Mouse (Mus musculus) gastrocnemius, postnatal 10 days (tissue): Measurements from ENCODE around the gene Sestd1. TPM values are rescaled to one million over a fixed set of nuclear protein-coding genes. Genes with fewer than 3 reads are reported as not detected.
A peak's percentile ranks its signal among the peaks of the same experiment; 100 is the strongest.

ENCODE experiments used
- DNase-seq: peaks from one replicate; pipeline ENCODE4 v3.0.0; 2021; ENCODE audit warnings: mixed read lengths
- total RNA-seq, 2 experiments: library from RNA; stranded (reverse); gene quantifications; 2 replicates each; pipeline ENCODE4 v1.2.3; 2021

The Sestd1 gene
- total RNA-seq, 2 experiments from 2014 or later = 15.5 to 17.5 TPM

DNA sequence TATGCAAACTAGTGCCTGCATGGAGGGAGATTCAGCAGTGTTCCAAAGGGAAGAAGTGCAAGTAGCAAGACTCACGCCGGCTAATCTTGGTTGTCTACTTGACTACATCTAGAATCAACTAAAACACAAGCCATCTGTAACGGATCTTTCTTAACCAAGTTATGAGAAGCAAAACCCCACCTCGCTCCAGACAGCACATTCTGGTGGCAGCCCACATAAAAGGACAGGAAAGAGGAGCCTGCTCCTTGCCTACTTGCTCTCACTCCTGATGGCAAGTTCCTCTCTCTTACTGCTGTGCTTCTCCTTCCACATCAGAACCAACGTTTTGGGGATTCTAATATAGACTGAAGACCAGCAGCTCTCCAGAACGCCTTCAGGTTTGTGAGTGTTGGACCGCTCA lies 9.6 kb downstream of the Sestd1 start:
- no peak for DNase-seq

DNA sequence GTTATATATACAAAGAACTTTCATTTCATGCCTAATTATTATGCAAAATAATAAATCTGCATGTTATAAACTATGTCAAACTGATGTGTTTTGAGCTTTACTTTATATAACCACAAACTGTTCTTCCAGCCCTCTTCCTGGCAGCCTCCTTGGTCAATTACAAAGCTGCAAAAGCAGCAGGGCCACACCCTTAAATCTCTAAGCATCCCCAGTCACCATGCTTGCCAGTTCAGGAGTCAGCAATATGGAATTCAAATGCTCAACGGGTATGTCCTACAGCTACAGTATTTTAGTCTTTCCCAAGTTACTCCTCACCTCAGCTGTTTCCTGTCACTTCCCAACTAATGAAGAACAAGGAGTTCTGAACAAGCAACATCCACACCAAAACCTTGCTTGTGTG lies 10.3 kb downstream of the Sestd1 start:
- no peak for DNase-seq

DNA sequence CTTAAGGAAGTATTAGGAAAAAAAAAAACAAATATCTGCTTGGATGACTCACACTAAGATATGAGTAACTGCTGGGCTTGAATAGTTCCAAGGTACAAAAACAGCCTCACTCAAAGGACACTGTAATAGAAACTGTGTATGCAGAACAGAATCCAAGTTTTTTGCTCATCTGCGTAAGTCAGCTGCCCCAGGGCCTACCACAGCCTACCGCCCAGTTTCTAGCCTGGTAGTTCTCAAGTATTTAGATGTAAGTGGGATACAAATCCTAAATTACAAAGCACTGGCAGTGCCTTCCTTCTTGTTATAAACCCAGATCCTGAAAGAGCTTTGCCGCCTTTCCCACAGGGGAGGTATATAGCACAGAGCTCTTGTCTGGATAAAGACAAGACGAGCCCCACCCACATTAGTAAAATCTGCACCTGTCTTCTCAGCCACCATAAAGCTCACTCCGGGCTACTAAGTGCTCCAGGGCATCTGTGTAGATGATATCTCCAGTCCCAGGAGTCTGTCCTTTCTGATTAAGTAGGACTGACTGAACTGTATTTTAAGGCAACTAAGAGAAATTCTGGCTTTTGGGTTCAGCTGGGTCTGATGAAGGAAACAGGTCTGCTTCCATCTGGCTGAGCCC lies 11.7 kb downstream of the Sestd1 start:
- no peak for DNase-seq

DNA sequence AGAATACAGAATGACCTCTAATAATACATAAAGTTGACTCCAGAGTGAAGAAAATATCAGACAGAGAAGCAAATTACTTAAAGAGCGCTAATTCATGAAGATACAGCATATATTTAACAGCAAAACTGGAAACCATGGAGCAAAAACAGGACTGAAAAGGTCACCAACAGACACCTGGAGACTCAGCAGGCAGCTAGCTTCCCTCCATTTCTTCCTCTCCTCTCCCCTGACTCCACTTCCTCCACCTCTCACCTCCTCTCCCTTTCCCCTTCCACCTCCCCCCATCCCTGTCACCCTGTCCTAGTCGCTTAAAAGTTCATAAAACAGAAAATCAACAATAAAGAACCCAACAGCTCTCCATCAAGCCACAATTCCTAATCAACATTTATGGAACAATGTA lies 13.5 kb downstream of the Sestd1 start:
- no peak for DNase-seq

DNA sequence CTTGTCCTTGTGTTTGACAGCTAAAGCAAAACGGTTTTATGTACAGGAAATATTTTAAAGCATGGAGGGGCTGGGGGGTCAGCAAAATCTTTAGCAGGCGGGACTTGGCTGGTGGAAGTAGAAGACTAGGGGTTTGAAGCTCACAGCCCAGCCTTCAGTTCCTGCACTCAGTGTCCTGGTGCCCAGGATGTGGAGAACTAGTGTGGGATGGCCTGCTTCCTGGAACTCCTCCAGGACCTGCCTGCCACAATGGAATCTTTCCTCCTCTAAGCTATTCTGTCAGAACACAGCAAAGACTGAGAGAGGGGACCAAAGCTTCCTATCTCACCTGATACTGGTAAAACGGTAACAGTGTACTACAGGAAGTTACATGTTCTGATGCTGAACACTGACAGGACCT lies 14.4 kb downstream of the Sestd1 start:
- no peak for DNase-seq

DNA sequence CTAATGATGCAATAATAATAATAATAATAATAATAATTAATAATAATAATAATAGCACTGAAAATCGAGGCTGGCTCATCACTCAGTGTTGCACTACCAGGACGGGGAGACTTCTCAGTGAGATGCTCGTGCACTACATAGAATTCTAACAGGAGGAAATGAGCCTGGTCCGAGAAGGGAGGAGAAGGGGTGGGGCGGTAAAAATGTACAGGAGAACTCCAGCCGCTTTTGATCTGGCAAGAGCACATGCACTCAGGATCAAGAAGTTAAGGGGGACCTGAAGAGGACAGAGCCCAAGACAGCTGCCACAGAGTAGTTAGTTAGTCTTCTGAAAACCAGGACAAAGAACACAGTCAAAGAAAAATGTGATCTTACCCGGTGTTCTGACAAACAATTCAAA lies 15.1 kb downstream of the Sestd1 start:
- no peak for DNase-seq

DNA sequence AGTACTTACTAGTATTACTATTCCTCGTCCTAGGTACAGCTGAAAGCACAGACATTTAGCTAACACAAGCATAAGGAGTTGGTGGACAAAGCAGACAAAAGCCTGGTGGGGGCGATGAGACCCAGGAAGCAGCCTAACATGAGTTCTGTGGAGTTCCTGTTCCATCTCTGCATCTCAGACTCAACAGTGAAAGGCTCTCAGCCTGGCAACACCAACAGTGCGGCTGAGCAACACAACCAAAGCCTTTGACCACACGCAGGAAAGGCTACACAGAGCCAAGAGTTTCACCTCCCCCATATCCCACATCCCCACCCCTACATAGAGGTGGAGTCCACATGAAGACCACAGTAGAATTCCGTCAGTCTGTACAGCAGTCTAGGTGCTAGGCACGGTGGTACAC lies 15.8 kb downstream of the Sestd1 start:
- no peak for DNase-seq

DNA sequence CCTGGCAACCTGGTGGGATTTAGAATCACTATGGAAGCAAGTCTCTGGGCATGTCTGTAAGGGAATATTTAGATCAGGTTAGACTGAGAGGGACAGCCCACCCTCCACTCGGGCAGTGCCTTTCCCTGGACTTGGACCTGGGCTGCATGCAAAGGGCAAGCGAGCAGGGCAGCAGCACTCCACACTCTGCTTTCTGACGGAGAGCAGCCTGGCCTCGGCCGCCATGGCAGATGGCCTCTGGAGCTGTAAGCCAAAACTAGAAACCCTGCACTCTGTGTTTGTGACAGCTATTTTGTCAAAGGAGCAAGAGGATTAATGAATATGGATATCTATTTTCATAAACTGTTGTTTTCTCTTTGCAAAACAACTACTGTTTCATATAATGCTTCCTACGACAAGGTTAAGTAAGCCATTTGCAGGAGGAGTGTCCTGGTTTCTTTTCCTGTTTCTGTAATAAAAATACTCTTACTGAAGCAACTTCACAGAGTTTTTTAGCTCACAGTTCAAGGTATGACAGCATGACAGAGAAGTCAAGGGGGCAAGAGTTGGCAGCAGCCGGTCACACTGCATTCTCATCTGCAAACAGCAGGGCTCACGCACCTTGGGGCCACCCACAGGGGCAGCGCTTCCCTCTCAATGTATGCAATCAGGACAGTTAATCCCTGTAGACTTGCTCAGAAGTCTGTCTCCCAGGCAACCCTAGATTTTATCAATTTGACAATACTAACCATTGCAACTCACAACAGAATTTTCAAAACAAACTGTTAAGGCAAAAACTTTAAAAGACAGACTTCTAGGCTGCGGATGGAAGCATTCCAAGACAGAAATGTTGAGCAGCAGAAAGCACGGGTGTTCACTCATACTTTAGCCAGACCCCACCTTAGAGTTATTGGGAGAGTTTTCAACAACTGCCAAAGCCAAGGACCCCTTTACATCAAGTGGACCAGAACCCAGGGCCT lies 16.6 kb downstream of the Sestd1 start:
- DNase-seq = no peak

DNA sequence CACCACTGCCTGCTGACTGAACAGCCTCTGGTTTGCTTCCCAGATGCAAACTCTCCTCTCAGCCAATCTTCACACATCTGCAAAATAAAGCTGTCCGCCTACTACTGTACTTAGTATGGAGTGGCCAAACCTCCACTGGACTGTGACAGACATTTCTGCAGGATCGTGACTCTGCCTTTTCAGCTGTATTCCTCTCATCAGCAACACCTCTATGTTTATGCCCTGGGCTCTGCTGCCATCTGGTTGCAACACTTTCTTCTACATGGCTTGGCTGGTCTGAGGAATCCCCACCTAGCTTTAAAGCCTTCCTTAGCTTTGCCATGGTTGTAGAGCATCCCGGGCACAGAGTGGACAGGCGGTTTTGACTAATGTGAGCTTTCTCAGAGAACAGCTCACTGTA lies 20.3 kb downstream of the Sestd1 start:
- no peak for DNase-seq

DNA sequence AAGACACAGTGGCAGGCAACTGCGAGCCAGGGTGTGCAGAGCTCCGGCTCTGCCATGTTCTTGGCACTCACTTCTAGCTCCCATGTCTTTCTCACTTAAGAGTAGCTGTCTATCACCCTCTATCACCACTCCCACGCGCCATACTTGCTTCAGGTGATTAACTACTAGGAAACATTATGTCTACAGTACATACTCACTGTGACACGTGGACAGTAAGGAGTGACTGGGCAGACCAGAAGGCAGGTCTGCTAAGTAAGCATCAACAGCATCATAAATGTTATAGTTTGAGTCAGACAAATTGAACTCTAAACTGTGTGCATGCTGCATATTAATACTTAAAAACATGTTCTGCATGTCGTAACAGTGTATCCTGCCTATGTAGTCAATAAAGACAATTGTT lies 27.2 kb downstream of the Sestd1 start:
- no peak for DNase-seq

DNA sequence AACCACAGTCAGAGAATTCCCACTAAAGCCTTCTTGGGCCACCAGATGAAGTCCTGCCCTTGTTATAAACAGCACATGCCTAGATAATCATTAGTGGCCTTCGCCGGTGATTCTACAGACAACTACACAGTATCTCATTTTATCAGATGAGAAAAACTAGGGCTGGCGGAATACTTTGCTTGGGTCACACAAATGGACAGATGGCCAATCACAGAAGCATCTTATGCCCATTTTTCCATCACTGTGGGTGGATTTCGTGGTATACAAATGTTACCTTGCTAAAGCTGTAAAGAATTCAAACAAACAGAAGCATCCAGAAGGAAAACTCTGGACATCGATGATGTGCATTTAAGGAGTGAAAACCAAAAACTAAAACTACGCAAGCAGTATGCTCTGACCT lies 28.7 kb downstream of the Sestd1 start:
- DNase-seq = no peak

DNA sequence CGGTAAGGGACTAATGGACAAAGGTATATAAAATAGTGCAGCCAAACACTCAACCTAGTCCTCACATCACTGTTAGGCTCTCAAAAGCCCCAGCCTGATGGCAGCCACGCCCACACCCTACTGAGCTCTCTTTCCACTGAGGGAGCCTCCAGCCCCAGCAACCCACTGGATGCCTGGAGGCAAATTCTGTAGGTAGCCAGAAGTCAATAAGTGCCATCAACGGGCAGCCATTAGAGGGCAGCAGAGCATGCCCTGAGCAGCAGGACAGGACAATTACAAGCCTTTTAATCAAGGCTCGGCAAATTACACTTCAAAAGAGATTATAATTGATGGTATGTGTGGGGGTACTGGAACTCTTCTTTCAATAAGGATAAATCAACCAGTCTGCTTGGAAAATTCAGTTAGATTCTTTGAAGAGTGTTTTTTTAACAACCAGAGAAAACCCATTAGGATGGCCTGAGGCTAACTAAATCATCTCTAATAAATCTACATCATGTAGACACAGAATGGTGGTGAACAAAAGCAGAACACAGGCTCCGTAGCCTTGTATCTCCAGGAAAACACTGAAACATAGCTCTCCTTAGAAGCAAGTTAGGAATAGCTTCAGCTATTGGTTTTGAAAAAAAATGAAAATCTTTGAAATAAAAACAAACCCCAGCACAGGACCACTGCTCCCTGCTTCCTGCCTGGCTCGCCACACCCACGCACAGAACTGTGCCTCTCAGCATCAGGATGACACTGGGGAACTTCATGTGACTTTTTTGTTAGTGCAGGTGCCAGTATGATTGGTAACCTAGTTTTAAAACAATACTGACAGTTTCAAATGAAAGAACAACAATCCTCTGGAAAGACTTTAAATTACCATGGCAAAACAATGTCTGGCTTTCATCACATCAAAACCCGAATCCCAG lies 30.4 kb downstream of the Sestd1 start:
- peak; percentile 52 for DNase-seq

DNA sequence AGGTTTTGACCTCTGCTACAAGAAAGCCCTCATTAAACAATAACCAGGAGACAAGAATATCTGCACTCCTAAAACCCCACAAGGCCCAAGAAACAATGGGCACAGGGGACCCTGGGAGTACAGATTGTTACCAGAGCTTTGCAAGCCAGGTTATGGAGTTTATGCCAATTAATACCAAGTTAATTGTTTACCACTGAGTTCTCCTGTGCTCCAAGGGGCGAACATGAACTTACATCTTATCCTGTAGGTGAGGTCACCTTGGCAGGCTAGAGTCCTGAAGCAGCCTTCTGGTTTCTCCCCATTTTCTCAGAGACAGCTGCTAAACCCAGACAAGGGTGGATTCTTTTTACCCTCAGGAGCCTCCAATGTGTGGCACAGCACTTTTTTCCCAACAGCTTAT lies 32.0 kb downstream of the Sestd1 start:
- no peak for DNase-seq

DNA sequence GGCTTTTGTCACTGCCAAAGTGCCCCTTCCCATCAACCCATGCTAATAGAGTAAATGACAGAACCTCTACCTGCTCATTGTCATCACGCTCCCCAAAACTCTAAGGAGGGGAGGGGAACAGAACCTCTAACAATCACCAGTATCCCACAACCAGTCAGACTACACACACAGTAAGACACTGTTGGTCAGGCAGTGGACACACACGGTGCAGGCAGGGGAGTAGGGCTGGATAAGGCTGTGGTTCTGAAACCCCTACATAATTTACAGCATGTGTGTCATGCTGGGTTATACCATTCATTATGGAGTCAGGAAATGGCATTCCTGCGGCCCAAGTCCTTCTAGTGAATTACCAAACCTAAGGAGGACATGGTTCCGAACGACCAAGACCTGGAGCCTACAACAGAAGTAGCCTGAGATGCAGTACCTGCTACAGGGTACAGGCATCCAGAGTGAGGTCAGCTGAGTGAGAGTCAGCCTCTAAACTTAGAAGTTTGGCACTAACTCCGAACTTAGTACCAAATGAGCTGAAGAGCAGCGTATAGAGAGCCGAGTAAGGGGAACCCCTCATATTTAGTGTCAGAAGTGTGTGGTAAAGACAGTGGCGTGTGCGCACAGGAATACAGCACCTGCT lies 33.1 kb downstream of the Sestd1 start:
- no peak for DNase-seq

DNA sequence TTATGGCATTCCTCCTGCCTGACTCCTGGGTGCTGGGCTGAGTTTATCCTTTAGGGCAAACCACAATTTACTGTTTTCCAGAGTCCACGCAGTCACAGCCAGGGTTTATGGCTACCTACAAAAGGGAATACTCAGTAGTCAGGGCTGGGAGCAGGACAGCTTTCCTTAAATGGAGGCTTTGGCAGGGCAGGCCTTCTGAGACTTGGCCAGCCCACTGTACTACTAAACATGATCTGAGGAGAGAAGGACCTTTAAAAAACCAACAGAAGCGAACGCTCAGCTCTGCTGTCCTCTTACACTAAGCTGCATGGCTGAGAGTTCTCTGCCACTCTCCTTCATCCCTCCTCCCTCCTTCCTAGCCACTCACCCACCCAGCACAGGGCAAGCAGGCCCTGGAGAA lies 34.6 kb downstream of the Sestd1 start:
- DNase-seq = peak; percentile 25

DNA sequence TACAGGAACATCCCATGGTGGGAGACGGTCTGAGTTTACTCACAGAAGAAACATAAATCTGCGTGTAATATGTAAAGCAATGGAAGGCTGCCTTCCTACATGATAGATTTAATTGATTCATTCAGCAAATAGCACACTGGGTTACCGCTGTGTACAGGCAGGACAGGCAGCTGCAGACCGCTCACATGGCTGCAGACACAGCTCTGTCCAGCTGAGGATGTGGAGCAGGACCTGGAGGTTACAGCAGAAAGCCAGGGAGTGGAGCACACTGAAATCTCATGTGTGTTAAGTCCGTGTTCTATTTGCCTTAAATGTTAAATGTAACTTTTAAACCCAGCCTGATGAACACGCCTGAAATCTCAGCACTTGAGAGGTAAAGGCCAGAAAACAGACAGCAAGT lies 38.1 kb downstream of the Sestd1 start:
- no peak for DNase-seq

DNA sequence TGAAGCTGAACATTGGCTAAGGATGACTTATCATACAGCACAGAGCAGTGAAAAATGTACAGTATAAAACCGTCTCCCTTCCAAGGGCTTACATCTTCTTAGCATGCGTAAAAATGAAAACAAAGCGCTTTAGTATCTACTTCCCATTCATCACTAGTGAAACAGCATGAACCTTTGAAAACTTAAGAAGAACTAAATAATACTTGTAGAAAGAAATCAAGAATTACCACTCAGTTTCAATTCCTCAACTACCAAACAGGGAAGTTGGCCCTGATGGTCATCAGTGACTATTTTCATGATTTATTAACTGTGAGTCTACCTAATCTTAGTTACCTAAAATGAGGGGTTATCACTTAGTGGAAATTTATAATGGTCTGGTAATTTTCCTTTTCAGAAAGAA lies 41.8 kb downstream of the Sestd1 start:
- DNase-seq = no peak

DNA sequence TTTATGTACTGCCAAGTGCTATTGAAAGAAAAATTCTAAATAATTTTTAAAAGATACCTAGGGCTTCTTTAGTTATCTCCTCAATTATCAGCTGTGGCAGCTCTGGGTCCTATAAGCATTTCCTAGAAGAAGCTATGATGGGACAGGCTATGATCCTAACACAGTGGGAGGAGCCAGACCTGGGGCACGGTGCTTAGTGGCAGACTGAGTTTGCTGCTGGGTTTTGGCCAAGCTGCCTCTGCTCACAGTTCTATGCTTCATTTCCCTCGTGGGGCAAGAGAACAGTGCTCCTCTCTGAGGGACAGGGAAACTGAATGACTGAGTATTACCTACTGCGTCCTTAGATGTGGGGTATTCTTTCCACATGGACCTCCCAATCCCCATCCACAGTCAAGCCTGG lies 42.3 kb downstream of the Sestd1 start:
- no peak for DNase-seq

DNA sequence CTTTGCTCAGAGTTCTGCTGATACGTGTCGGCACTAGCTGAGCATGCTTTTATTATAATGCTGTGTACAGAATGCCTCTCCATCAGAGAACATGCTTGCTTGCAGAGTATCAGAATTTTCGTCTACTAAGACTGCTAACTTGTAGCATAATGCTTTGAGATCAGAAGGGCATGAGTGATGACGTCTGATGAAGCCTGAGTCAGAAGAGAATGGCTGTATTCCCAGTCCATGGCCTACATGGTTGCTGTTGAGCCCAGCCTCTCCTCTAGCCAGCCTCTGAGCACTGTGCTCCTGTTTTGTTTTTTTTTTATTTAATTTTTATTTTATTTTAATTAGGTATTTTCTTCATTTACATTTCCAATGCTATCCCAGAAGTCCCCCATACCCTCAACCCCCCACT lies 43.5 kb downstream of the Sestd1 start:
- no peak for DNase-seq

DNA sequence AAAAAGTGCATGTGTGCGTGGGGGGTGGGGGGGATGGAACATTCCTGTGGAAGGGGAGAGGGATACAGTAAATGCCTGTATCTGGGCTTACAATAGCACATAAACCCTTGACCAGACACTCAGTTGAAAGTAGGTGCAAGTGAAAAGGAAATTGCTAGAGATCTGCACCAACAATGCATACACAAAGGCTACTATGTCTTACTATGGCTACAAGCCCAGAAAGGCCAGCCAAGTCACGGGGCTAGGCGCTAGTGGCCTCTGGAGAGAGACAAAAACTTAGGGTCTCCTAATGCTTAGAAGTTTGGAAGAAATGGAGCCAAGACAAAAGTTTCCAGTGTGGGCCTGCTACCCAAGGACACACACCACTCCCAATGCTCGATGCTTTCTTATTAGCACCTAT lies 44.5 kb downstream of the Sestd1 start:
- no peak for DNase-seq

DNA sequence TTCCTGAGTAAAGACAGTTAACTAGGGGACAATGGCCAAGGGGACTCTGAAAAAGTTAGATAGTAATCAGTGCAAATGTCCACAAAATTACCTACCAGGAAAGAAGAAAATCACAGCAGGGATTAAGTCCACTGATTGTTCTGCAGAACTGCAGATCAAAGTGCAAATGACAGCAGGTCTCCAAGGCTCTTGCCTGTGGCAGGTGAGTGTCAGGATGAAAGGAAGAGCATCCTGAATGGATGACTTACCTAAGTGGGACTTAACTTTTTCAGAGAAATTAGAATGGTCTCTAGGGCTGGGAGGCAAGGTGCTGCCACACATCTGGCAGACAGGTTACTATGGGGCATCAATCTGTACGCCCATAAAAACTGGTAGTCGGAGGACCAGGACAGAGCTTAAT lies 47.8 kb downstream of the Sestd1 start:
- no peak for DNase-seq

DNA sequence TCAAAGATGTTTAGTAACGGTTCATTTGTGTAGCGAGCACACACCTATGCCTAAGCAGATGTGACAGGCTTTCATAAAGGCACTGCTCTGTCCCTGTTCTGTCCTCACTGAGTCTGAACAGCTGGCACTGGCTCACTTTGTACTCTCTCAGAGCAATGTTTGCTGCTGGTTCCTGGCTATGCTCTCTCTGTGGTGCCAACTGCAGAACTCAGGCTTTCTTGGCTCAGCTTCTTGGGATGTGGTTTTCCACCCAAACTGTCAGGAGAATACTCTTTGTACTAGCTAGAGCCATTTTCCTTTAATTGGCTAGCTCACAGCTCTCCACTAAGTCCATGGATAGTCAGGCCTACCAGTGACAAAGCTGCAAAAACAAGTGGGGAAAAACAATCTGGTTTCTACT lies 59.4 kb downstream of the Sestd1 start:
- DNase-seq = no peak
